Mouse (Mus musculus) lung, postnatal 14 days (tissue): ENCODE data around the gene Tmem120b.

Experiments
- DNase-seq: peaks from one replicate; pipeline ENCODE4 v3.0.0; 2021

Gene Tmem120b

DNA sequence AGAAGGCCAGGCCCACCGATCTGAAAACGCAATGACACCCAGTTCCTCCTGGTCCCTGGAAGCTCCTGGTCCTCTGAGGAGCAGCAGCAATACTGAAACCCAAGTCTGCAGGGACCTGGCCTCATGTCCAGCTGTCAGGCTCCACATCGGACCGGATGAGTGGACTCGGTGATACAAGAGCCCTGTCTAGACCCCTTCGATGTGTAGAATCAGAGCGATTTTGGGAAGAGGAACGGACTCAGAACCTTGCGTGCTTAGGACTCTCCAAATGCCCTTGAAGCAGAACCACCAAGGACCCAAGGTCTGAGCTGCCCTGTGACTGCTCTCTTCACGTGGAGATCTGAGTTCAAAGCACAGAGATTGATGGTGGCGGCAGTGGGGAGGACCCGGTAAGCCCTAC, at the start of gene Tmem120b:
TSS of gene Tmem120b (plus strand) at position 301 of the 400 bp plus-strand sequence.
- DNase-seq, result no peak

DNA sequence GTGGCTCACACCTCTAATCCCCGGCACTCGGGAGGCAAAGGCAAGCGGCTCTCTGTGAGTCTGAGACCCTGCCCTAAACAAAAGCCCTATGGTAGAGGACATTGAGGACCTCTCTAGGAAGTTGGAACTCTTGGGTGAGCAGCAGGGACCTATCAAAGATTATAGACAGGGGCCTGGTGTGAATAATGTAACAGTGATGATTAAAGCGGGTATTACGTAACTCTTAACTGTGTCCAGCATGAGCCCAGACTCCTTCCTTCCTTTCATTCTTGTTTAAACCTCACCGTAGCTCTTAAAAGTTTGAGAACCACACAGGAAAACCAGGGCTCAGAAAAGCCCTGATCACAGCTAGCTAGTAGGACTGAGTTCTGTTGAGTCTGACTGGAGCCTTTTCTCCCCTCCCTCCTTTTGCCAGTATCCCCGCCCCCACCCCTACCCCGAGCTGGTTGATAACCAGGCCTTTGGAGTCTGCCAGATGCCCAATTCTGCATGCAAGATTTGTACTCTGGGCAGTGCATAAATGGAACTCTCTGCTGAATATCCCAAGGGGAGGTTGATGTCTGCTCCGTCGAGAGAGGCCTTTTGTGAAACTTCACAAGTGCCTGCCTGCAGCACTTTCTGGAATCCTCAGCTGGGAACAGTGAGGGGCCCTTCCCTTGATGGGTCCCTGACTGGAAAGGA, 48.7 kb upstream of the Tmem120b start:
- DNase-seq, result peak; percentile 26

- no peak for DNase-seq
Observed at GRCm38 (mm10) chr5:123020426-123020825, 47.8 kb upstream of the Tmem120b start.

DNA sequence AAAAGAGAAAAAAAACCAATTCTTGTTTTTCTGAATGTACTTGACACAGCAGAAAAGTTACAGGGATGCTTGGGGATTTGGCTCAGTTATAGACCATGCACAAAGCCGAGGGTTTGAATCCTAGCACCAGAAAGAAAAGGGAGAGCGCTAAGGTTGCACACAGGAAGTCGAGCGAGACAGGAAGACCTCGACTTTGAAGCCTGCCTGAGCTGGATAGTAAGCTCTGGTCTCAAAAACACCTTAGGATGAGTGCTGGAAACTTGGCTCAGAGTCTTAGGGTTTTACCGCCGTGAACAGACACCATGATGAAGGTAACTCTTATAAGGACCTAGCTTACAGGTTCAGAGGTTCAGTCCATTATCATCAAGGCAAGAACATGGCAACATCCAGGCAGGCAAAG, 46.8 kb upstream of the Tmem120b start:
- DNase-seq, result no peak

- DNase-seq, result peak; percentile 55
Observed at GRCm38 (mm10) chr5:123023049-123023448, 45.2 kb upstream of the Tmem120b start.

- DNase-seq, result no peak
Observed at GRCm38 (mm10) chr5:123024312-123024711, 43.9 kb upstream of the Tmem120b start.

GRCm38 (mm10) chr5:123024965-123025573, 43.1 kb upstream of the Tmem120b start:
- DNase-seq, result no peak

DNA sequence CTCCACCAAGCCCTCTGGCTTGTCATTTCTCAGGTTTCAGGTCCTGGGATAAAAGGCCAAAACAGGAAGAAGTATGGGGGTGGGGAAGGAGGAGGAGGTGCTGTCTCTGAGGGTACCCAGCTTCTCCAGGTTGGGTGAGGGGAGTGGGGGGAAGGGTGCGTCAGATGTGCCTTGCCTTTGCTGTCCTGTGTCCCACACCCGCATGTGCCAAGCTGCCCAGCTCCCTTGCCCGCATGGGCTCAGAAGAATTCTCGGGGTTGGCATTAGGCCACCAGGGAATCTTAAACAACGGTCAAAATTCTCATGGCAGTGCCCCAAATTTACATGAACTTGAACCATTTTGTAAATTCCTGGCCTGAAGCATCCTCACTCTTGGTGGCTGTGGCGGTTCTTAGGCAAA, 41.8 kb upstream of the Tmem120b start:
- DNase-seq, result no peak

DNA sequence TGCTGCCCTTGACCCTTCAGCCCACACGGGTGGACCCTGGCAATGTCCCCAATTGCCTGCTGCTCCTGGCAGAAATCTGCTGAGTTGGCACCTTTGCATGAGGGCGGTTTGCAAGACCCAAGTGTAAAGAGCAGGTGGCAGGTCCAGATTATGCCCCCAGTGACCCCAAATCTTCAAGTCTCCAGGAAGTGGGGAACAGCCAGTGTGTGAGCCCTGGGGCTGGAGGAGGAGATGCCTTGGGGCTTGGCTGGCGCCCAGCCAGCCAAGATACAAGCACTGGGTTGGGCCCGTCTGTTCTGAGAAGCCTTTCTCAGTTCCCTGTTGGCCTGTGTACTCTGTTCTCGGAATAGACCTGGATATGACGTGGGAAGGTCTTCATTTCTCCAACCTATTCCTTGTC, 40.8 kb upstream of the Tmem120b start:
- DNase-seq, result peak; percentile 21

GRCm38 (mm10) chr5:123029729-123030128, 38.5 kb upstream of the Tmem120b start:
- no peak for DNase-seq

GRCm38 (mm10) chr5:123031312-123031711, 36.9 kb upstream of the Tmem120b start:
- no peak for DNase-seq

DNA sequence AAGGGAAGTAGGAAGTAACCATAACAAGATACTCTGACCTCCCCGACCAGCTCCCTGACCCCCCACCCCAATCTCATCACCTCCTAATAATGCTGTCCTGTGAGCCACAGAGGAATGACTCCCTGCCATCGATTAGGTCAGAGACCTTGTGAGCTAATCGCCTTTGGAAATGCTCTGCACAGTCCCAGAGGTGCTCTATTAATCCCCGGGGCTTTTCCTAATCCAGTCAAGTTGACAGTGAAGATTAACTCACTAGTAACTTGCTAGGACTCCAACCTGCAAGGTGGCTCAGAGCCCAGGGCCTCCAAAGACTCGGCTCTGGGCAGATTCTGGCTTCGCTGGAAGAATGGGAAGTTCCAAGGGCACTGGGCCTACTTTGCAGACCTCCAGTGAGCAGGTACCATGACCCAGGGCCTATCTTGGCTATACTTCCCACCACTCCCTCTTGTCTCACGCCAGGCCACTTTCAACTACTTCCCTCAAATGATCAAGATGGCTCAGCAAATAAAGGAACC, 34.5 kb upstream of the Tmem120b start:
- DNase-seq, result no peak

GRCm38 (mm10) chr5:123035089-123035488, 33.1 kb upstream of the Tmem120b start:
- DNase-seq, result no peak

- DNase-seq, result peak; percentile 54
Observed at GRCm38 (mm10) chr5:123035564-123035963, 32.7 kb upstream of the Tmem120b start.

DNA sequence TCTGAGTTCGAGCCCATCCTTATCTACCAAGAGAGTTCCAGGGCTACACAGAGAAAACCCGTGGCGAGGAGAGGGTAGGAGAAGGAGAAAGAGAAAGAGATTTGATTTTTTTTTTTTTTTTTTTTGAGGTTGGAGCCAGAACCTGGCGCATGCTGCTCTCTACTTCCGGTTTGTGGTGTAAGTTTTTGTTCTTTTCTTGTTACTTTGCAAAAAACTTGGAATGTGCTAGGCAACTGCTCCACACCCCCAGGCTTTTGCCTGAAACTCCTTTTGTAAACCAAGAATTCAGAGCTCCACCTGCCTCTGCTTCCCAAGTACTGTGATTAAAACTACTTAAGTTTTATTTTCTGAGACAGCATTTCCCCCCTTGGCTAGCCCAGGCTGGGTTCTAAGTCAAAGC, 30.1 kb upstream of the Tmem120b start:
- no peak for DNase-seq

GRCm38 (mm10) chr5:123039120-123039752, 29.0 kb upstream of the Tmem120b start:
- peak; percentile 90 for DNase-seq

DNA sequence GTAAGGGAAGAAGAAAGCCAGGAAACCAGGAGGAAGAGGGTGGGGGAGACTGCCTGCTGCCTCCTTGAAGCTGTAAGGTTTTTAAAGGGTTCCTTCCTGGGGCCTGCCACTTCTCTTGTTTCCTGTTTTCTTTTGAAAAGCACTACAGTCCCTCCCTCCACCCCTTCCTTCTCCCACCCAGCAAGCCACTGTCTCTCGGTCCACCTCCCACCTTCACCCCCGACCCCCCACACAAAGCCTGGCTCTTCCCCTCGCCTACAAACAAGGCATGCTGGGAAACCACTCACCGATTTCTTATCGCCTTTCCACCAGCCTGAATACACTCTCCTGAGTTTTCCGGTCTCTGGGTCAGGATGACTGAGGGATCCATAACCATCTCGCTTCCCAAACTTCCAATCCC, 27.4 kb upstream of the Tmem120b start:
- no peak for DNase-seq

GRCm38 (mm10) chr5:123043856-123044255, 24.4 kb upstream of the Tmem120b start:
- peak; percentile 56 for DNase-seq

GRCm38 (mm10) chr5:123045561-123046295, 22.5 kb upstream of the Tmem120b start:
- peak; percentile 88 for DNase-seq

GRCm38 (mm10) chr5:123046916-123047315, 21.3 kb upstream of the Tmem120b start, which contains the start of gene Morn3:
Gene Morn3, minus strand, starts transcription at chr5:123047016.
- no peak for DNase-seq

DNA sequence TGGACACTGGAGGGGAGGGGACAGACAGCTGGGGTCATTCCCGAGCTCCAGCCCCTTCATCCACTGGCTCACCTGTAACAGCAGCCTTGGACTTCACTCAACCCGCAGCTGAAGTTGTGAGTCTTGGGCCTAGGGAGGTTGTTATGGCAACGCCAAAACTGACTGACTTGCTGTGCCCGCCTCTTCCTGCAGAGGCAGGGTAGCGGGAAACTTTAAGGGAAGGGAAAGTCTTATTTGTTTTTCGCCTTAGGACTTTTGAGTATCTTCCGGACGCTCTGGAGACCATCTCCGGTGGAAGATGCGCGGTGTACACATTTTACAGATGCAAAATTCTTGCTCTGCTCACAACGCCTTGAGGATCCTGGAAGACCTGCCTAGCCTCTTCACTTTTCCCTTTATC, 18.9 kb upstream of the Tmem120b start:
- peak; percentile 28 for DNase-seq

DNA sequence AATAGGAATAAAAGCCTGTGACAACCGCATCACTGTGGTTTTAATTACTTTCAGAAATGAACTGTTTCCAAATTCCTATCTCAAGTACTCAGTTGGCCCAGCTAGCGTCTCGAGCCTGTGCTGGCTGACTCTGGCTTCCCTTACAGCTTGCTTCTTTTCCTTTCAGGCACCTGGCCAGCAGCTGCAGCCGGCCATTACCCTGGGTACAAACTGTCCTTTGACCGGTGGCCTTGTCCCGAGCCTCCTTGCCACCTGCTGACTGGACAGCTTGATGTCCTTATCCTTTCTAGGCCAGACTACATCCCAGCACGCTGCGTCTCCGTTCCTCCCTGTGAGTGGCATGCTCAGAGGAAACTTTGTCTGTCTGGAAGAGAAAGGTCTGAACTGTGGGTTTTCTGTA, 17.3 kb upstream of the Tmem120b start:
- no peak for DNase-seq

DNA sequence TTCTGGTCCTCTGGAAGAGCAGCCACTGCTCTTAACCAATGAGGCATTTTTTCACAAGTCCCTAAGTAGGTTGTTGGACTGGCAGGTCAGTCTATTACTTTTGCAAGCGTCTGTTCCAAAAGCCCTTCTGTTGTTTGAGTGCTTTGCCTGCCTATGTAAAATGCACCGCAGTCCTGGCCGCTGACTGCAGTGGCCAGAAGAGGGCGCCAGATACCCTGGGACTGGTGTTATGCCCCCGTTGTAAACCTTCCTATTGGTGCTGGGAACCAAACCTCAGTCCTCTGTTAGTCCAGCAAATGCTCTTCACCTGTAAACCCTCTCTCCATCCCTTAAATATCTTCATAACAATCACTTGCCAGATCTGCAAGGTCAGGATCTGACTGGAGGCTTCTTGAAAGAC, 16.5 kb upstream of the Tmem120b start:
- DNase-seq, result no peak
